Mouse (Mus musculus): ENCODE data around the gene Adam23. TPM values are rescaled to one million over a fixed set of nuclear protein-coding genes. Genes with fewer than 3 reads are reported as not detected.
A peak's percentile ranks its signal among the peaks of the same experiment; 100 is the strongest.

Adam23 gene
- total and polyA plus RNA-seq, 2 experiments from 2014 or later: 16.4 to 65.6 TPM

- H3K9me3 ChIP-seq (ENCODE audit: low read length): no peaks in the 10 kb centered on the region
These were observed 27.6 kb downstream of the Adam23 start for GRCm38 (mm10) chr1:63473272-63473671.

GRCm38 (mm10) chr1:63473696-63474095 lies 28.0 kb downstream of the Adam23 start:
- H3K9ac ChIP-seq: no peak overlapping the region
- no peak overlapping the region for H3K27ac ChIP-seq (ENCODE audit: low read depth, low read length)
- peak; percentile 19 for DNase-seq
- TF ChIP-seq CTCF (IDR thresholded peaks at IDR 0.05; ENCODE audit: low read depth): no peak
- no peak overlapping the region for H3K4me2 ChIP-seq (ENCODE audit: low read depth)
- peak; percentile 32 for ATAC-seq
- no peaks in the 10 kb centered on the region for H3K27me3 ChIP-seq (ENCODE audit: insufficient read depth, low read length)
- H3K4me3 ChIP-seq (ENCODE audit: low read depth, low read length): no peak overlapping the region
- peaks cover 14% of the 10 kb centered on the region for H3K4me1 ChIP-seq (ENCODE audit: insufficient read depth)
- H3K36me3 ChIP-seq (ENCODE audit: insufficient read depth): no peaks in the 10 kb centered on the region
- H3K9me3 ChIP-seq (ENCODE audit: low read length): no peaks in the 10 kb centered on the region
- 14% methylated on average over 8 of the region's 8 CpGs for WGBS

More at GRCm38 (mm10) chr1:63473272-63473671, 27.6 kb downstream of the Adam23 start:
- 54% methylated on average over 2 of the region's 2 CpGs for WGBS
- Histone ChIP-seq H3K27me3 (ENCODE audit: insufficient read depth, low read length) (no peaks in the 10 kb centered on the region), H3K27ac (ENCODE audit: low read depth, low read length) (no peak overlapping the region), H3K4me3 (ENCODE audit: low read depth, low read length) (no peak overlapping the region), H3K36me3 (ENCODE audit: insufficient read depth) (no peaks in the 10 kb centered on the region), H3K9ac (no peak overlapping the region), H3K4me2 (ENCODE audit: low read depth) (no peak overlapping the region), H3K4me1 (ENCODE audit: insufficient read depth) (peaks cover 14% of the 10 kb centered on the region)
- no peak for TF ChIP-seq CTCF (IDR thresholded peaks at IDR 0.05; ENCODE audit: low read depth)
- DNase-seq: peak; percentile 7
- no peak; the same call in 1 of the 2 replicates for ATAC-seq

- WGBS: 82% methylated on average over 5 of the region's 5 CpGs
- H3K27ac ChIP-seq (ENCODE audit: low read depth, low read length): no peak overlapping the region
- no peak overlapping the region for H3K4me3 ChIP-seq (ENCODE audit: low read depth, low read length)
- H3K9me3 ChIP-seq (ENCODE audit: low read length): no peaks in the 10 kb centered on the region
- no peak for TF ChIP-seq CTCF (IDR thresholded peaks at IDR 0.05; ENCODE audit: low read depth)
- H3K4me2 ChIP-seq (ENCODE audit: low read depth): no peak overlapping the region
- no peaks in the 10 kb centered on the region for H3K27me3 ChIP-seq (ENCODE audit: insufficient read depth, low read length)
- H3K36me3 ChIP-seq (ENCODE audit: insufficient read depth): no peaks in the 10 kb centered on the region
- no peaks in the 10 kb centered on the region for H3K4me1 ChIP-seq (ENCODE audit: insufficient read depth)
- no peak for ATAC-seq
- H3K9ac ChIP-seq: no peak overlapping the region
- no peak for DNase-seq
These were observed 33.3 kb downstream of the Adam23 start for GRCm38 (mm10) chr1:63478946-63479345.

- ATAC-seq: no peak
- Histone ChIP-seq H3K4me2 (ENCODE audit: low read depth) (no peak overlapping the region), H3K27me3 (ENCODE audit: insufficient read depth, low read length) (no peaks in the 10 kb centered on the region), H3K4me1 (ENCODE audit: insufficient read depth) (no peaks in the 10 kb centered on the region), H3K27ac (ENCODE audit: low read depth, low read length) (no peak overlapping the region), H3K36me3 (ENCODE audit: insufficient read depth) (peaks cover 5% of the 10 kb centered on the region; the same call in 1 of the 2 replicates), H3K4me3 (ENCODE audit: low read depth, low read length) (no peak overlapping the region), H3K9me3 (ENCODE audit: low read length) (no peaks in the 10 kb centered on the region), H3K9ac (no peak overlapping the region)
- no peak for TF ChIP-seq CTCF (IDR thresholded peaks at IDR 0.05; ENCODE audit: low read depth)
- DNase-seq: no peak
- 94% methylated on average over 6 of the region's 6 CpGs for WGBS
These were observed 39.0 kb downstream of the Adam23 start for GRCm38 (mm10) chr1:63484646-63485045.

GRCm38 (mm10) chr1:63486646-63487045 lies 41.0 kb downstream of the Adam23 start:
- Histone ChIP-seq H3K27ac (ENCODE audit: low read depth, low read length) (no peak overlapping the region), H3K36me3 (ENCODE audit: insufficient read depth) (peaks cover 5% of the 10 kb centered on the region; the same call in 1 of the 2 replicates), H3K4me1 (ENCODE audit: insufficient read depth) (no peaks in the 10 kb centered on the region), H3K27me3 (ENCODE audit: insufficient read depth, low read length) (no peaks in the 10 kb centered on the region), H3K9me3 (ENCODE audit: low read length) (no peaks in the 10 kb centered on the region), H3K9ac (no peak overlapping the region), H3K4me2 (ENCODE audit: low read depth) (no peak overlapping the region), H3K4me3 (ENCODE audit: low read depth, low read length) (no peak overlapping the region)
- ATAC-seq (no peak), DNase-seq (no peak)
- 83% methylated on average over 2 of the region's 2 CpGs for WGBS
- TF ChIP-seq CTCF (IDR thresholded peaks at IDR 0.05; ENCODE audit: low read depth): no peak

GRCm38 (mm10) chr1:63491001-63491400 lies 45.3 kb downstream of the Adam23 start:
- H3K9me3 ChIP-seq (ENCODE audit: low read length): no peaks in the 10 kb centered on the region
- H3K27me3 ChIP-seq (ENCODE audit: insufficient read depth, low read length): no peaks in the 10 kb centered on the region
- H3K27ac ChIP-seq (ENCODE audit: low read depth, low read length): no peak overlapping the region
- no peaks in the 10 kb centered on the region for H3K36me3 ChIP-seq (ENCODE audit: insufficient read depth)
- DNase-seq (no peak), ATAC-seq (no peak)
- no peak overlapping the region for H3K9ac ChIP-seq
- TF ChIP-seq CTCF (IDR thresholded peaks at IDR 0.05; ENCODE audit: low read depth): no peak
- no peaks in the 10 kb centered on the region for H3K4me1 ChIP-seq (ENCODE audit: insufficient read depth)
- WGBS: 57% methylated on average over 1 of the region's 1 CpGs
- no peak overlapping the region for H3K4me3 ChIP-seq (ENCODE audit: low read depth, low read length)
- H3K4me2 ChIP-seq (ENCODE audit: low read depth): no peak overlapping the region

- no peak overlapping the region for H3K27ac ChIP-seq (ENCODE audit: low read depth, low read length)
- no peaks in the 10 kb centered on the region for H3K9me3 ChIP-seq (ENCODE audit: low read length)
- TF ChIP-seq CTCF (IDR thresholded peaks at IDR 0.05; ENCODE audit: low read depth): no peak
- no peak overlapping the region for H3K4me2 ChIP-seq (ENCODE audit: low read depth)
- 68% methylated on average over 5 of the region's 5 CpGs for WGBS
- no peak overlapping the region for H3K4me3 ChIP-seq (ENCODE audit: low read depth, low read length)
- H3K4me1 ChIP-seq (ENCODE audit: insufficient read depth): no peaks in the 10 kb centered on the region
- no peak for ATAC-seq
- no peaks in the 10 kb centered on the region for H3K27me3 ChIP-seq (ENCODE audit: insufficient read depth, low read length)
- no peak overlapping the region for H3K9ac ChIP-seq
- DNase-seq: no peak
- H3K36me3 ChIP-seq (ENCODE audit: insufficient read depth): no peaks in the 10 kb centered on the region
These were observed 47.6 kb downstream of the Adam23 start for GRCm38 (mm10) chr1:63493325-63493724.
